Mouse (Mus musculus): ENCODE data around the gene Adgra1.

- peak; percentile 29; the same call in 1 of the 2 replicates for TF ChIP-seq CTCF (IDR thresholded peaks at IDR 0.05; ENCODE audit: low read depth)
- TF ChIP-seq EP300 (IDR thresholded peaks at IDR 0.05; ENCODE audit: low read depth): no peak
Observed at GRCm38 (mm10) chr7:139864253-139864652, 30.3 kb downstream of the Adgra1 start.

All from liver, postnatal 0 days (tissue).